Mouse (Mus musculus): ENCODE data around the gene Zfp143.
"Not testable (repeated sequence)": the region's sequence is repeated elsewhere in the genome, so short reads cannot be mapped to it uniquely, and the experiment has no call there.

Zfp143 gene

DNA sequence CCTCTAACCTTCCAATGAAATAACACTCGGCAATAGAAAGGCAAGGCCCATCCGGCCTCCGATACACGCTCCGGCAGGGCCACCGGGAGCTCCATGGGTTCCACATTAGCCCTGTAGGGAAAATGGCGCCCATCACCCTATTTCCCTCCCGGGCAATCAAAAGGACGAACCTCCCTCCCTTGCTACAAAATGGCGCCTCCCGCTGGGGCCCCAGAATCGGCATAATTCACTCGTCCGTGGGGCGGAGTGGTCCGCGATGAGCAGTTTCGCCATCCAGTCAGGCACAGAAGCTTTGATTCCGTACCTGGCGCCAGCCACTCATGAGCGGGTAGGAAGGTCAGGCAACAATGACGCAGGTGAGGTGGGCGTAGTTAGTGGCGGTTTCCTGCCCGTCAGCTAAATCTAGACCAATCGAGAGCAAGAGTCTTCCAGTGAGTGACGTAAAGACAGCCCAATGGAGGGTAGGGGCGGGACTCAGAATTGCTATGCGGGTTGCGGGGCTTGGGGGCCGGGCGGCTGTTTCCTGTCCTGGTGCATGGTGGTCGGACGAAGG, at the start of gene Zfp143:
Zfp143 (plus strand) TSS at position 19 of the 553 bp plus-strand sequence.
- peak; percentile 100 for DNase-seq (ENCODE audit: low spot score)

DNA sequence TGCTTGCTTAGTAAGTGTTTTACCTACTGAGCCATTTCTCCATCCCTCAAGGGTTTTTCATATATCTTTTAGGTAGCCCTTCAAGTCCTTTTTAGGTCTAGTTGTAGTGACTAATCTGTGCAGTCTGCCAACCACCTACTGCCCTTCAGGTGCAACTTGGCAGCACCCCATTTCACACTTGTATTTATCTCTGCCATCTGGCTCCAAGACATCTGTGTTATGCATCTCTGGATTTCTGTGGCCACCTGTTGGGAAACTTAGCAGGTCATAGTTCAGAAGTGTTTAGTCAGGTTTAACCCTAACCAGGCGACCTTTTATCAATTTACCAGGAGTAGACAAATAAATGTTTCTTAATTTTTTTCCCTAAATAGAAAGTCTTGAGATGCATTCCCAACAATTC, 49.6 kb upstream of the Zfp143 start:
- no peak for DNase-seq (ENCODE audit: low spot score)

DNA sequence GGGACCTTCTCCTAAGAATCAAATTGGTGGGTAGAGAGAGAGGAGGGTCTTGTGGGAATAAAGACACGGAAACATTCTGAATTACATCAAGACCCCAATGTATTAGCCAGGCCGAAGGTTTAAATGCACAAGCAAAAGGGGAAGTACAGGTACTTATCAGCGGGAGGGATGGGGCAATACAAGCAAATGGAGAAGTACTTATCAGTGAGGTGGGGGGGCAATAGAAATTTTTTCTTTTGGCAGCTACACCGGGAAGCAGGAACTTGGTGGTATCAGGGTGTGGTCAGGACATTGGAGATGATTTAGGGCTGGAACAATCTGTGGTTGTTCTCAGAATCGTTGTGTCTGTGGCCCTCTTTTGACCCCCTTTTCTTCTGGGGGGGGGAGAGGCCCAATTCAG, 46.7 kb upstream of the Zfp143 start:
- DNase-seq (ENCODE audit: low spot score), result no peak

GRCm38 (mm10) chr7:110018117-110018630, 42.8 kb upstream of the Zfp143 start, which contains the start of gene Ipo7:
Gene Ipo7 (plus strand): TSS chr7:110018274.
- peak; percentile 83 for DNase-seq (ENCODE audit: low spot score)

- peak; percentile 40 for DNase-seq (ENCODE audit: low spot score)
Observed at GRCm38 (mm10) chr7:110018631-110019482, 42.2 kb upstream of the Zfp143 start.

DNA sequence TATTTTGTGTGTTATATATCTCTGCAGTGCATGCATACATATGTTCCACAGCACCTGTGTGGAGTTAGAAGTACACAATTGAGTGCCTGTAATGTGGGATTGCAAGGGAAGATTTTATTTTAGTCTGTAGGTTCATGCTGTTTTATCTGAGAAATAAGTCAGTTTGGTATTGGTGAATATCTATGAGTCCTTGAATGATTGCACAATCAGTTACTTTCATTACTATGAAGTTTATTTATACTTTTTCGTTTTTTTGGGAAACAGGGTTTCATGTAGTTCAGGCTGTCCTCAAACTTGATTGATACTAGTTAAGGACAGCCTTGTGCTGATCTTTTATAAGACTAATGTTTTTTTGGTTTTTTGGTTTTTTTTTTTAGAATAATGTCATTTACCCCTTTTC, 37.5 kb upstream of the Zfp143 start:
- DNase-seq (ENCODE audit: low spot score), result no peak

DNA sequence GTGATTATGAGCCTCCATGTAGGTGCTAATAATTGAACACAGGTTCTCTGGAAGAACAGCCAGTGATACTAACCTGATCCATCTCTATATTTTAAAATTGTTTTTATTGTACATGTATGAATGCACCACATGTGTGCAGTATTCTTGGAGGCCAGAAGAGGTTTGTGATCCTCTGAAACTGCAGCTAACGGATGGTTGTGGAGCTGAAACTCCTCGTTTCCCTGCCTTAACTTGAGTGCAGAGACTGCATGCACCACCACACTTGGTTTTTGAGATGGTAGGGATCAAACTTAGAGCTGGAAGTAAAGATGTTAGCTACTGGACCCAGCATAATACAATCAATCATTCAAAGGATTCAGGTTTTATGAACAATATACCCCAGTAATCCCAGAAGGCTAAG, 34.4 kb upstream of the Zfp143 start:
- no peak for DNase-seq (ENCODE audit: low spot score)

DNA sequence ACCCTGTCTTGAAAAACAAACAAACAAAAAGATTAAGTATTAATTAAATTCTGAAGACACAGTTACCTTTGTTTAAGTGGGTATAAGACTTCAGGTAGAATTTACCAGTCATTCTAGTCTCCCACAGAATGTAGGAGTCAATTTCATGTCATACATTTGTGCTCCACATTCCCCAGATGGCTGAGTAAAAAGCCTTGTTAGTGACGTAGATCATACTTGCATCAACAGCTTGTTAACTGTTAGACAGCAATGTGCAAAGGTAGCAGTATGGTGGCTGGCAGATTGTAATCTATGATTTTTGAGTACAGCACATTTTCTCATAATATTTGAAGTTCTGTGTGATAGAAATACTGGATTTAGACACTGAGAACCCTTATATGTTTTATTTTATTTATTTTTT, 32.2 kb upstream of the Zfp143 start:
- DNase-seq (ENCODE audit: low spot score), result no peak

GRCm38 (mm10) chr7:110030342-110030741, 30.7 kb upstream of the Zfp143 start:
- DNase-seq (ENCODE audit: low spot score), result no peak

GRCm38 (mm10) chr7:110057723-110058122, 3.3 kb upstream of the Zfp143 start:
- DNase-seq (ENCODE audit: low spot score), result not testable (repeated sequence)

- DNase-seq (ENCODE audit: low spot score), result no peak
Observed at GRCm38 (mm10) chr7:110059092-110059785, 1.8 kb upstream of the Zfp143 start.

- DNase-seq (ENCODE audit: low spot score), result no peak
Observed at GRCm38 (mm10) chr7:110060106-110060668, 830 bp upstream of the Zfp143 start.

DNA sequence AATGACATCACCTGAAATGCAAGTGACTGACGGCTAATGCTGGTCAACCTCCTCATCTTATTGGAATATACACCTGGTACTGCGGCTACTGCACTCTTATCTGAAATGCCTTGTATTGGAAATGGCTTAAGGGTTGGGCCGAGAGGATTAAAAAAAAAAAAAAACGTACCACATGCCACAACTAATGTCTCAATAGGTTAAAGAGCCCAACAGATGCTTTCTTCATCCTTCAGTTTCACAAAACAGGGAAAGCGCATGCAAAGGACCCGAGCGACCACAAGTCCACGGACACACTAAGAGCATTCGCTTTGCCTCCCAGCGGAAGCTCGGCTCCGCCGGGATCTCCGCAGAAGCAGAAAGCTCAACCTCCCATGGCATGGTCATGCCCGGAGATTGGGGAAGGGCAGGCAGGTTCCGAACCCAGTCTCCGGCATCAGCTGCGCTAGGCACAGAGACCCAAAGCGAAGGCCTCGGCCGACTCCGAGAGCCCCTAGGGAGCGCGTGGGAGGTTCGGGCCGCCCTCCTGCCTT, 283 bp upstream of the Zfp143 start:
- peak; percentile 7 for DNase-seq (ENCODE audit: low spot score)

DNA sequence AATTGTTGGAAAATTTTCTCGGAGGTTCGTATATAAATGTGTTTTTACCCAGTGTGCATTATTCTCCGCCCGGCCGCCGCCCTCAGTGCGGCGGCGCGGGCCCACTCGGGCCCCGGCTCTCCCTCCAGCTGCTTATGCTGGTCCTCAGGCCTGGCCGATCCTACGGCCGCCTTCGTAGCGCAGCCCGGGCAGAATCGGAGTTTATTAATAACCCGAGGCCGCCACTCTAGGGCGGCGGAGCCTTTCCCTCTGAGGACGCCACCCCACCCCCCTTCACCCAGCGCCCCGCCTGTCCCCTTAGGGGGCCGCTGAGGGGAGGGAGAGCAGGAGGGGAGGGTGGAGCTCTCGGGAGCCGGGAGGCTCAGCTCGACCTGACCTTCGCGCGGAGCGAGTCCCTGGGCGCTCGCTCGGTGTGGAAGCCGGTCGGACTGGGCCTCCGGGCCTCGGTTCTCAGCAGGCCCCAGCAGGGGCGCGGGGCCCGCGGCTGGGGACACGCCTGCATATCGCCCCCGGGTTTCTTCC, 796 bp downstream of the Zfp143 start:
- peak; percentile 76 for DNase-seq (ENCODE audit: low spot score)

- no peak for DNase-seq (ENCODE audit: low spot score)
Observed at GRCm38 (mm10) chr7:110063731-110064130, 2.7 kb downstream of the Zfp143 start.

DNA sequence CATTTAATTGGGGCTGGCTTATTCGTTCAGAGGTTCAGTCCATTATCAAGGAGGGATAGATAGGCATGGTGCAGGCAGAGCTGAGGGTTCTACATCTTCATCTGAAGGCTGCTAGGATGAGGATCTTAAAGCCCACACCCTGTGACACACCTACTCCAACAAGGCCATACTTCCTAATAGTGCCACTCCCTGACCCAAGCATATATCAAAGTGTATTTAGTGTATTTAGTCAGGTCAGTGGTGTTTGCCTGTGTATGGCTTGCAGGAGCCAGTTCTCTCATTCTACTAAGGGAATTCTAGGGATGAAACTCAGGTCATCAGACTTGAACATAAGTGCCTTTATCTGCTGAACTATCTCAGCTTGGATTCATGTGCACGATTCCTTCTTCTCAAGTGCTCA, 8.1 kb downstream of the Zfp143 start:
- no peak for DNase-seq (ENCODE audit: low spot score)

GRCm38 (mm10) chr7:110078168-110078567, 17.2 kb downstream of the Zfp143 start:
- DNase-seq (ENCODE audit: low spot score), result no peak

- DNase-seq (ENCODE audit: low spot score), result peak; percentile 35
Observed at GRCm38 (mm10) chr7:110083386-110084165, 22.6 kb downstream of the Zfp143 start.

- no peak for DNase-seq (ENCODE audit: low spot score)
Observed at GRCm38 (mm10) chr7:110085217-110085616, 24.2 kb downstream of the Zfp143 start.

DNA sequence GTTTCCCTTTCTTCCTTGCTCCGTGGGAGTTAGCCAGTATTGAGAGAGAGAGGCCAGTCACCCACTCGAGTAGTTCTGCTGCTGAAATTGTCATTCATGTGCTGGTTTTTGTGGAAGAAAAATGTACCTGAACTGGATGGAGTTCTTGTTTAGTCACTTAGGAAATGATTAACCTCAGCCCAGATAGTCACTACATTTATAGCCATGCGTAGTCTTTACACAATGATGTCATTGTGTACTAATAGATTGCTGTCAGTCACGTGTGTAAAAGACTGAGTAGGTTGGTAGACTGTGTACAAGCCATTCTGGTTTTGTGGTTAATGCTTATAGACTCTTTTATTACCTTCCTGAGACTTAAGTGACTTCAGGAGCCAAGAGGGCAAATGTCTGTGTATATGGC, 26.9 kb downstream of the Zfp143 start:
- DNase-seq (ENCODE audit: low spot score), result no peak

DNA sequence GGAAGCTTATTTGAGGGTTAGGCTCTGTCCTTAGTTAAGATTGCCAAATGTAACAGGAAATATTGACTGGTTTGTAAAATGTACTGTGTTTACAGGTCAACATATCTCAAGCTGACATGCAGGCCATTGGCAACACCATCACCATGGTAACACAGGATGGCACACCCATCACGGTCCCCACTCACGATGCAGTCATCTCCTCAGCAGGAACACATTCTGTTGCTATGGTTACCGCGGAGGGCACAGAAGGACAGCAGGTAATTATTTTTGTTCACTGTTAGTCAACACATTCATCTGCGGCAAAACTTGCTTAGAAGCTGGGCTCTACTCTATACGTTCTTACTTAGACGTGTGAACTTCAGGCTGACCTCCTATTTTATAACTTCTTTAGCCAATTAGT, 30.7 kb downstream of the Zfp143 start:
- no peak for DNase-seq (ENCODE audit: low spot score)

Measured in spleen, adult 12 weeks (tissue).